In the genomic region with DNA sequence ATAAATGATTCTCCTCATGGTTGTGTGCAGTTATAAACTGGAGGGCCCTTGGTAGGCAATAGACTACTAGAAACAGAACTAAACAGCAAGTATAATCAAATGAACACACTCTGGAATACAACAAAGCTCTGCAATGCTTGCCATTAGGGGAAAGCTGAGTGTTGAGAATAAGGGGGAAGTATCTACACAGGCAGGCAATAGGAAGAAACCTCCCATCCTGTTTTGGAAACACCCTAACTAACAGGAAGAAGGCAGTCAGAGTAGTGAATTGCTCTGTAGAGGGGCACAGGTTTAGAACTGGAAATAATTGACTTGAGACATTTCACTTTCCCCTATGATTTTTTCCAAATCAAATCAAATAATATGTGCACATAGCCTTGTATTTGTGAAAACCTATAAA, we compare ENCODE assay signal across 13 mouse cellular contexts.
DNase-seq lines count a peak whose midpoint lies in the region; ATAC-seq lines count a peak whose summit lies in the region.
"Had no signal": no experiment of that assay in that cellular context is flagged by ENCODE, and none has a peak within 500 bp of the region (broad histone marks: within the 10 kb centered on the region; RNA-seq: fewer than 3 reads in every experiment).

No protein-coding gene starts in this region.

- H3K9ac ChIP-seq in hindbrain, embryonic 14.5 days: no peak overlapping the region
- no peak overlapping the region for H3K9ac ChIP-seq in hindbrain, embryonic 12.5 days
- H3K9ac ChIP-seq: forebrain, postnatal 0 days had no signal

- no peaks in the 10 kb centered on the region for H3K9me3 ChIP-seq in hindbrain, embryonic 14.5 days (ENCODE audit: control insufficient read depth, low read length)
- no peaks in the 10 kb centered on the region for H3K9me3 ChIP-seq in hindbrain, embryonic 12.5 days (replicated peaks)

- no peaks in the 10 kb centered on the region for H3K36me3 ChIP-seq in hindbrain, embryonic 14.5 days (replicated peaks; ENCODE audit: control insufficient read depth, insufficient read depth)
- H3K36me3 ChIP-seq in hindbrain, embryonic 12.5 days: no peaks in the 10 kb centered on the region

- no peak overlapping the region for H3K4me3 ChIP-seq in hindbrain, embryonic 14.5 days (replicated peaks; ENCODE audit: low read length)
- no peak overlapping the region for H3K4me3 ChIP-seq in hindbrain, embryonic 12.5 days

- peak; percentile 12 to 47 for DNase-seq in heart, adult 9 months (ENCODE audit: low spot score in 2 of 2)
- DNase-seq in heart, postnatal 14 days: no peak
- DNase-seq in CD4-positive, CD25-positive, alpha-beta regulatory T cell, adult 2 months (ENCODE audit: low read depth, low spot score): peak; percentile 15
- DNase-seq in hindbrain, embryonic 14.5 days (ENCODE audit: low spot score): no peak
- DNase-seq: forebrain, postnatal 0 days; layer of hippocampus, adult 9-11 months; thymus, adult 18-20 months had no signal

- no peak overlapping the region for H3K4me2 ChIP-seq in hindbrain, embryonic 14.5 days (replicated peaks)
- no peak overlapping the region for H3K4me2 ChIP-seq in hindbrain, embryonic 12.5 days (replicated peaks)
- H3K4me2 ChIP-seq: midbrain, embryonic 11.5 days had no signal

- no peaks in the 10 kb centered on the region for H3K27me3 ChIP-seq in hindbrain, embryonic 14.5 days (ENCODE audit: control insufficient read depth, insufficient read depth, low read length)
- no peaks in the 10 kb centered on the region for H3K27me3 ChIP-seq in hindbrain, embryonic 12.5 days
- H3K27me3 ChIP-seq: CH12.LX had no signal

- H3K4me1 ChIP-seq in hindbrain, embryonic 14.5 days (replicated peaks; ENCODE audit: control insufficient read depth, insufficient read depth, low read length): no peaks in the 10 kb centered on the region
- H3K4me1 ChIP-seq in hindbrain, embryonic 12.5 days: no peaks in the 10 kb centered on the region

- intact Hi-C loops in heart, postnatal 14 days (cut with DNase I): no loop called here

- peak; percentile 63 for ATAC-seq in activated CD4-positive, CD25-positive, alpha-beta regulatory T cell, adult 4 months
- 0 out of 2 replicates have a peak, but pooled peaks have one; percentile 31 for ATAC-seq in megakaryocyte progenitor cell, adult 5-6 weeks (replicated peaks; ENCODE audit: poor library complexity)
- no peak for ATAC-seq in hindbrain, embryonic 14.5 days (ENCODE audit: low FRiP score)
- no peak for ATAC-seq in hindbrain, embryonic 12.5 days (ENCODE audit: low FRiP score)
- ATAC-seq: forebrain, postnatal 0 days; intestine, embryonic 16.5 days had no signal

- H3K27ac ChIP-seq in hindbrain, embryonic 14.5 days: no peak overlapping the region
- H3K27ac ChIP-seq in hindbrain, embryonic 12.5 days: no peak overlapping the region

Comparison
In these comparisons a context has a peak if more than half of its experiments do, and no peak if none do; other contexts are left out.
1. DNase-seq: peak in heart, adult 9 months (2 of 2) and CD4-positive, CD25-positive, alpha-beta regulatory T cell, adult 2 months (single experiment); none in heart, postnatal 14 days (0 of 2) and hindbrain, embryonic 14.5 days (single experiment).
2. ATAC-seq: peak in activated CD4-positive, CD25-positive, alpha-beta regulatory T cell, adult 4 months (single experiment) and megakaryocyte progenitor cell, adult 5-6 weeks (single experiment); none in hindbrain, embryonic 14.5 days (single experiment) and hindbrain, embryonic 12.5 days (single experiment).